Mouse (Mus musculus): ENCODE measurements at regions not wholly inside any gene's neighbourhood (a gene's known extent, or its start where the extent isn't known, plus 50 kb on each side); places are given as distances from the start of the nearest gene placed in this dataset.

- WGBS: 77% methylated on average over 8 of the region's 8 CpGs
- no peak overlapping the region for H3K9ac ChIP-seq (ENCODE audit: low read depth, low read length)
- H3K4me3 ChIP-seq (ENCODE audit: insufficient read depth, low read depth, low read length): no peak overlapping the region
- no peaks in the 10 kb centered on the region for H3K36me3 ChIP-seq (ENCODE audit: control insufficient read depth, insufficient read depth, low read length)
- no peak for TF ChIP-seq POLR2A (IDR thresholded peaks at IDR 0.05; ENCODE audit: extremely low read depth, insufficient read depth, low read length)
- TF ChIP-seq CTCF (IDR thresholded peaks at IDR 0.05; ENCODE audit: low read depth, low read length): no peak
- H3K27me3 ChIP-seq (ENCODE audit: control insufficient read depth, insufficient read depth, low read length): no peaks in the 10 kb centered on the region
- H3K4me1 ChIP-seq (ENCODE audit: control insufficient read depth, insufficient read depth, low read length): no peaks in the 10 kb centered on the region
- no peak overlapping the region for H3K27ac ChIP-seq (replicated peaks; ENCODE audit: insufficient read depth, low read depth, low read length)
- DNase-seq (ENCODE audit: extremely low read depth, low read depth, low spot score): no peak
- no peaks in the 10 kb centered on the region for H3K79me2 ChIP-seq (ENCODE audit: control insufficient read depth, insufficient read depth, low read length)
Observed at GRCm38 (mm10) chr4:83931897-83932654, 406.7 kb downstream of the Ccdc171 start.

GRCm38 (mm10) chr4:83941693-83942092 is 416.3 kb downstream of the Ccdc171 start:
- no peaks in the 10 kb centered on the region for H3K79me2 ChIP-seq (ENCODE audit: control insufficient read depth, insufficient read depth, low read length)
- no peak for DNase-seq (ENCODE audit: extremely low read depth, low read depth, low spot score)

DNA sequence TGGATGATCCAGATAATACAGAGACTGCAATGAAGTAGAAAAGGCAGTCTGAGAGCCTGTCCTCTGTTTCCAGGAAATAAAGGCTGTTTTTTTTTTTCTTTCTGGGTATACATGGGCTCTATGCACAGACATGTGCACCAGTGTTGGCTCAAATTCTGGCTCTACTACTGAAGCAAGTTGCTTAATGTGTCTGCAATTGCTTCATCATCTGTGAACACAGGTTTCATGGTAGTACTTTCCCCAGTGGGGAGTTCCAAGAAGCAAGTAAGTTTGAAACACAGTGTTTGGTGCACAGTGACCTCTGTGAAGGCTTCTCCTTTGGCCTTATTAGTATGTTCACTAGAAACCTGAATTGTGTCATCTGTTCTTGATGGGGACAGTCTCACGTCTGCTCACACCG is 424.3 kb downstream of the Ccdc171 start:
- no peaks in the 10 kb centered on the region for H3K36me3 ChIP-seq (ENCODE audit: control insufficient read depth, insufficient read depth, low read length)
- no peak overlapping the region for H3K9ac ChIP-seq (ENCODE audit: low read depth, low read length)
- no peak overlapping the region for H3K27ac ChIP-seq (replicated peaks; ENCODE audit: insufficient read depth, low read depth, low read length)
- H3K4me1 ChIP-seq (ENCODE audit: control insufficient read depth, insufficient read depth, low read length): no peaks in the 10 kb centered on the region
- no peaks in the 10 kb centered on the region for H3K79me2 ChIP-seq (ENCODE audit: control insufficient read depth, insufficient read depth, low read length)
- no peak for TF ChIP-seq POLR2A (IDR thresholded peaks at IDR 0.05; ENCODE audit: extremely low read depth, insufficient read depth, low read length)
- TF ChIP-seq CTCF (IDR thresholded peaks at IDR 0.05; ENCODE audit: low read depth, low read length): no peak
- H3K4me3 ChIP-seq (ENCODE audit: insufficient read depth, low read depth, low read length): no peak overlapping the region
- no peaks in the 10 kb centered on the region for H3K27me3 ChIP-seq (ENCODE audit: control insufficient read depth, insufficient read depth, low read length)
- DNase-seq (ENCODE audit: extremely low read depth, low read depth, low spot score): no peak
- WGBS: 88% methylated on average over 2 of the region's 2 CpGs

More at GRCm38 (mm10) chr4:83941693-83942092, 416.3 kb downstream of the Ccdc171 start:
- Histone ChIP-seq H3K4me1 (ENCODE audit: control insufficient read depth, insufficient read depth, low read length) (no peaks in the 10 kb centered on the region), H3K27ac (replicated peaks; ENCODE audit: insufficient read depth, low read depth, low read length) (no peak overlapping the region), H3K4me3 (ENCODE audit: insufficient read depth, low read depth, low read length) (no peak overlapping the region), H3K36me3 (ENCODE audit: control insufficient read depth, insufficient read depth, low read length) (no peaks in the 10 kb centered on the region), H3K9ac (ENCODE audit: low read depth, low read length) (no peak overlapping the region), H3K27me3 (ENCODE audit: control insufficient read depth, insufficient read depth, low read length) (no peaks in the 10 kb centered on the region)
- 79% methylated on average over 9 of the region's 9 CpGs for WGBS
- no peak for TF ChIP-seq POLR2A (IDR thresholded peaks at IDR 0.05; ENCODE audit: extremely low read depth, insufficient read depth, low read length)
- TF ChIP-seq CTCF (IDR thresholded peaks at IDR 0.05; ENCODE audit: low read depth, low read length): no peak

- H3K27ac ChIP-seq (replicated peaks; ENCODE audit: insufficient read depth, low read depth, low read length): no peak overlapping the region
- TF ChIP-seq POLR2A (IDR thresholded peaks at IDR 0.05; ENCODE audit: extremely low read depth, insufficient read depth, low read length) (no peak), CTCF (IDR thresholded peaks at IDR 0.05; ENCODE audit: low read depth, low read length) (no peak)
- H3K27me3 ChIP-seq (ENCODE audit: control insufficient read depth, insufficient read depth, low read length): no peaks in the 10 kb centered on the region
- no peak for DNase-seq (ENCODE audit: extremely low read depth, low read depth, low spot score)
- WGBS: 75% methylated on average over 10 of the region's 10 CpGs
- no peaks in the 10 kb centered on the region for H3K4me1 ChIP-seq (ENCODE audit: control insufficient read depth, insufficient read depth, low read length)
- H3K36me3 ChIP-seq (ENCODE audit: control insufficient read depth, insufficient read depth, low read length): no peaks in the 10 kb centered on the region
- H3K9ac ChIP-seq (ENCODE audit: low read depth, low read length): no peak overlapping the region
- no peaks in the 10 kb centered on the region for H3K79me2 ChIP-seq (ENCODE audit: control insufficient read depth, insufficient read depth, low read length)
- H3K4me3 ChIP-seq (ENCODE audit: insufficient read depth, low read depth, low read length): no peak overlapping the region
Observed at GRCm38 (mm10) chr4:83950809-83951409, 425.6 kb downstream of the Ccdc171 start.

- Histone ChIP-seq H3K79me2 (ENCODE audit: control insufficient read depth, insufficient read depth, low read length) (no peaks in the 10 kb centered on the region), H3K4me1 (ENCODE audit: control insufficient read depth, insufficient read depth, low read length) (no peaks in the 10 kb centered on the region), H3K9ac (ENCODE audit: low read depth, low read length) (no peak overlapping the region), H3K4me3 (ENCODE audit: insufficient read depth, low read depth, low read length) (no peak overlapping the region), H3K27ac (replicated peaks; ENCODE audit: insufficient read depth, low read depth, low read length) (no peak overlapping the region), H3K27me3 (ENCODE audit: control insufficient read depth, insufficient read depth, low read length) (no peaks in the 10 kb centered on the region), H3K36me3 (ENCODE audit: control insufficient read depth, insufficient read depth, low read length) (no peaks in the 10 kb centered on the region)
- no peak for DNase-seq (ENCODE audit: extremely low read depth, low read depth, low spot score)
- no peak for TF ChIP-seq CTCF (IDR thresholded peaks at IDR 0.05; ENCODE audit: low read depth, low read length)
- TF ChIP-seq POLR2A (IDR thresholded peaks at IDR 0.05; ENCODE audit: extremely low read depth, insufficient read depth, low read length): no peak
- 93% methylated on average over 12 of the region's 12 CpGs for WGBS
Observed at GRCm38 (mm10) chr4:83956252-83956904, 431.0 kb downstream of the Ccdc171 start.

Data from liver, adult 2 months (tissue).